Mouse (Mus musculus) heart, embryonic 13.5 days (tissue): ENCODE results near the gene Maml3. TPM values are rescaled to one million over a fixed set of nuclear protein-coding genes. Genes with fewer than 3 reads are reported as not detected.

Experiments
- ATAC-seq: fragments of 200-750 bp; cut with Nextera tagmentation; 2 replicates; pipeline ENCODE4 v1.8.0; 2017; ENCODE audit warnings: moderate TSS enrichment; ENCODE audit not compliant: insufficient number of reproducible peaks, low FRiP score, low TSS enrichment; ENCODE audit errors: extremely low read depth
- H3K27ac ChIP-seq: fragments of 300-500 bp; sonication (generic); replicated peaks from 2 replicates; pipeline ENCODE4 v1.5.1; 2015; ENCODE audit warnings: moderate library complexity, mild to moderate bottlenecking, inconsistent platforms
- H3K27me3 ChIP-seq: fragments of 300-500 bp; sonication (generic); replicated peaks from 2 replicates; pipeline ENCODE4 v1.6.1; 2015; ENCODE audit warnings: mild to moderate bottlenecking, inconsistent platforms
- H3K36me3 ChIP-seq: fragments of 300-500 bp; sonication (generic); 2 replicates; pipeline ENCODE4 v1.6.1; 2015; ENCODE audit warnings: mild to moderate bottlenecking, inconsistent platforms
- H3K4me1 ChIP-seq: fragments of 300-500 bp; sonication (generic); 2 replicates; pipeline ENCODE4 v1.6.1; 2015; ENCODE audit warnings: inconsistent platforms
- H3K4me2 ChIP-seq: fragments of 300-500 bp; sonication (generic); 2 replicates; pipeline ENCODE4 v1.6.1; 2015; ENCODE audit warnings: inconsistent platforms, mild to moderate bottlenecking, moderate library complexity
- H3K4me3 ChIP-seq: fragments of 300-500 bp; sonication (generic); 2 replicates; pipeline ENCODE4 v1.5.1; 2015; ENCODE audit warnings: moderate library complexity, mild to moderate bottlenecking, inconsistent platforms
- H3K9ac ChIP-seq: fragments of 300-500 bp; sonication (generic); 2 replicates; pipeline ENCODE4 v1.6.1; 2015; ENCODE audit warnings: inconsistent platforms, mild to moderate bottlenecking, moderate library complexity
- H3K9me3 ChIP-seq: fragments of 300-500 bp; sonication (generic); 2 replicates; pipeline ENCODE4 v1.6.1; 2016; ENCODE audit warnings: inconsistent platforms
- WGBS: fragments of 180-500 bp; shearing (Covaris S2); methylation state at CpG from one replicate; pipeline ENCODE4 v1.1.7; 2015; ENCODE audit warnings: mixed read lengths; 5-methylcytosine and 5-hydroxymethylcytosine counted together
- polyA plus RNA-seq: library from polyadenylated mRNA; unstranded; fragments of >200 nt; fragmentation: Nextera tagmentation; extraction: Ambion mirVana; gene quantifications from 2 replicates; pipeline ENCODE4 v1.2.1, GENCODE M21; 2015

The Maml3 gene
- polyA plus RNA-seq, 1 experiment from 2014 or later, result 2.1 TPM

GRCm38 (mm10) chr3:52043847-52044246 is 61.0 kb downstream of the Maml3 start:
- Histone ChIP-seq H3K27me3 (0 out of 2 replicates have a peak, but pooled peaks cover 3% of the 10 kb centered on the region), H3K4me3 (no peak overlapping the region), H3K27ac (no peak overlapping the region), H3K9ac (peak overlapping the region; percentile 71; the same call in 1 of the 2 replicates), H3K36me3 (no peaks in the 10 kb centered on the region), H3K9me3 (no peaks in the 10 kb centered on the region), H3K4me2 (no peak overlapping the region), H3K4me1 (peaks cover 52% of the 10 kb centered on the region)
- 57% methylated on average over 4 of the region's 4 CpGs for WGBS
- no peak for ATAC-seq

GRCm38 (mm10) chr3:52042680-52043079 is 62.2 kb downstream of the Maml3 start:
- H3K9me3 ChIP-seq, result no peaks in the 10 kb centered on the region
- H3K4me3 ChIP-seq, result no peak overlapping the region
- peaks cover 43% of the 10 kb centered on the region for H3K4me1 ChIP-seq
- H3K4me2 ChIP-seq, result no peak overlapping the region
- H3K9ac ChIP-seq, result no peak overlapping the region
- H3K27me3 ChIP-seq, result 0 out of 2 replicates have a peak, but pooled peaks cover 3% of the 10 kb centered on the region
- no peaks in the 10 kb centered on the region for H3K36me3 ChIP-seq
- no peak for ATAC-seq
- 69% methylated on average over 3 of the region's 3 CpGs for WGBS
- H3K27ac ChIP-seq, result no peak overlapping the region

- Histone ChIP-seq H3K4me3 (no peak overlapping the region), H3K4me1 (peaks cover 29% of the 10 kb centered on the region), H3K4me2 (no peak overlapping the region), H3K9me3 (no peaks in the 10 kb centered on the region), H3K9ac (no peak overlapping the region), H3K36me3 (no peaks in the 10 kb centered on the region), H3K27ac (no peak overlapping the region), H3K27me3 (0 out of 2 replicates have a peak, but pooled peaks cover 3% of the 10 kb centered on the region)
- WGBS, result 72% methylated on average over 7 of the region's 7 CpGs
- no peak for ATAC-seq
Observed at GRCm38 (mm10) chr3:52039958-52040357, 64.9 kb downstream of the Maml3 start.

- 69% methylated on average over 5 of the region's 5 CpGs for WGBS
- no peak for ATAC-seq
Observed at GRCm38 (mm10) chr3:52037260-52037659, 67.6 kb downstream of the Maml3 start.

DNA sequence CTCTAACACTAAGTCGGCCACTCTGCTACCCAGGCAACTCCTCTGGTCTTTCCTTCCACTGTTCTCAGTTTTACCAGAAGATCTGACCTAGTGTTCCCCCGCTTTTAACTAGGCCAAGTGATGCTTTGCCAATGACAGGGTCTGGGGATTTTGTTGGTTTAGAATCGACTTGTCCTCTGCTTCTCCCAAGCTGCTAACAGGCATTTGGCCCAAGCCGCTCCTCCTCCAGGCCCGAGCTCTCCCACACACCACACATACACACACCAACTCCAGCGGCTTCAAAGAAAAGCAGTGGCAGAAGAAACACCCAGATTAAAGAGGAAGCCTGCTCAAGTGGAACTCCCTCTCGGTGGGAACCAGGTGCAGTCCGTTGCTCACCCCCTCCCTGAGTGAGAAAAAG is 69.5 kb downstream of the Maml3 start:
- Histone ChIP-seq H3K36me3 (no peaks in the 10 kb centered on the region), H3K27me3 (no peaks in the 10 kb centered on the region), H3K4me2 (no peak overlapping the region), H3K4me1 (peaks cover 33% of the 10 kb centered on the region), H3K9me3 (no peaks in the 10 kb centered on the region), H3K4me3 (no peak overlapping the region), H3K9ac (peak overlapping the region; percentile 56), H3K27ac (no peak overlapping the region)
- 48% methylated on average over 8 of the region's 8 CpGs for WGBS
- no peak for ATAC-seq

More at GRCm38 (mm10) chr3:52037260-52037659, 67.6 kb downstream of the Maml3 start:
- Histone ChIP-seq H3K9ac (no peak overlapping the region), H3K27ac (no peak overlapping the region), H3K4me1 (peaks cover 26% of the 10 kb centered on the region), H3K36me3 (no peaks in the 10 kb centered on the region), H3K27me3 (0 out of 2 replicates have a peak, but pooled peaks cover 3% of the 10 kb centered on the region), H3K4me2 (no peak overlapping the region), H3K4me3 (no peak overlapping the region), H3K9me3 (no peaks in the 10 kb centered on the region)

DNA sequence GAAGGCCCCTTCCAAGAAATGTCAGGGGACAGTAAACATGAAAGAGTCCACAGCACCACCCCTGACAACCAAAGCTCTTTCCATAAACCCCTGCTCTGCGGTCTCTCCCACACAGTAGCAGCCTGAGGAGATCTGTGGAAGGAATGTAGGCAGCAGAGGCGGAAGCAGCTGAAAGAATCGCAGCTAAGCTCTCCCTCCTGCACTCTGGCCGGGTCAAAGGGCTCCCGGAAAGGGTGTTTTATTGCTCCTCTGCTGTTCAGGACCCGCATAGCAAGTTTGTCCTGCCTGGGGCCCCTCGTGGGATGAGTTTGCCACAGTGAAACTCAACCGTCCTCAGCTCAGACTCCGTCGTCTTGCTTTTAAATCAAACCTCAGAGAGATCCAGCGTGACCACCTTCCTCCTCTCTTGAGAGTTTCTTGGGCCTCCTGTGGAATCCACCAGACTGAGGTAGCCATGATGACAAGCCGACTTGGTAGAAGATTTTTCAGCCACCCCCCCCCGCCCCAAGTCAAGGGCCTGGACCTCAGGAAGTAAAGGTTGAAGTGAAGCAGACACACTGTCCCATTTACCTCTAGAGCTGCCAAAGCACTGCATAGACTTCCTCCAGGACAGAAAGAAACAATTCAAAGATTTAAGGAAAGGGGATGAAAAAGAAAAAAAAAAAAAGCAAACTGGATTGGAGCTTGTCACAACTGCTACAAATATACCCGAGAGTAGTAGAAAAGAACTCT is 70.9 kb downstream of the Maml3 start:
- ATAC-seq, result no peak
- H3K27ac ChIP-seq, result 0 out of 2 replicates have a peak overlapping the region, but pooled peaks have one; percentile 24
- no peak overlapping the region for H3K4me2 ChIP-seq
- H3K9me3 ChIP-seq, result no peaks in the 10 kb centered on the region
- H3K9ac ChIP-seq, result peak overlapping the region; percentile 61
- H3K4me3 ChIP-seq, result no peak overlapping the region
- WGBS, result 31% methylated on average over 14 of the region's 14 CpGs
- H3K27me3 ChIP-seq, result no peaks in the 10 kb centered on the region
- peaks cover 44% of the 10 kb centered on the region for H3K4me1 ChIP-seq
- H3K36me3 ChIP-seq, result no peaks in the 10 kb centered on the region

DNA sequence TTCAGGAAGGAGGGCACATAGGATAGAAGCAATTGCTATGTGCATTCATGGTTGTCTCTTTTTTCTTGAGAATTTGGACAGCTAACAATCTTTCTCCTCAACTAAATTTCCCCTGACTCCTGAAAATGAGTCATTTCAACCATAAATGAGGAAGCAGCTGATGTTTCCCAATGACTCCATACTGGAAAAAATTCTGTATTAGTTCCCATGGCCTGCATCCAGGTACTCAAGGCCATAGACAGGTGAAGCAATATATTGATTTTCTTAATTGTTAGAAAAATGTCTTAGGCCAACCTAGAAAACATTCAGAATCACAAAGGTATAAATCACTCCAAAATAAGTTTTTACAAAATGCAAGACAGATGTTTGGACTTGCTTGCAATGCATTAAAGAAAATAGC is 73.5 kb downstream of the Maml3 start:
- no peaks in the 10 kb centered on the region for H3K36me3 ChIP-seq
- no peak overlapping the region for H3K4me2 ChIP-seq
- peaks cover 44% of the 10 kb centered on the region for H3K4me1 ChIP-seq
- H3K27ac ChIP-seq, result no peak overlapping the region
- H3K27me3 ChIP-seq, result no peaks in the 10 kb centered on the region
- H3K4me3 ChIP-seq, result no peak overlapping the region
- no peak for ATAC-seq
- no peak overlapping the region for H3K9ac ChIP-seq
- H3K9me3 ChIP-seq, result no peaks in the 10 kb centered on the region

DNA sequence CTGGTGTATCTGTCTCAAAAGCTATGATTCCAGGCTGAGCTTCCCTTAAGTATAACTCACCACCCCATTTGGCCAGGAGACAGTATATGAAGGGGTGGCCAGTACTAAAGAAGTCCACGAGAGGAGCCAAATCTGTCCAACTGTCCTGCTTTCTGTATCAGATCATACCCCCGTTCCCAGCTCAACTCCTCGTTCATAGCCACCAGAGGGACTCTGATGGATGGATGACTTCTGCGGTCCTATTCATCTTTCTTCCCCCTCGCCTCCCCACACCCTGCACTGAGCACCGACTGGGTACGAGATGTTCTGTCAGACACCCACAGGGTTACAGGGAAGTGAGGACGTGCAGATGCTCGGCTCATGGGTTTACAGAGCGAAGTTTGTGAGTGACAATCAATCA is 74.8 kb downstream of the Maml3 start:
- H3K27ac ChIP-seq, result peak overlapping the region; percentile 45
- H3K27me3 ChIP-seq, result no peaks in the 10 kb centered on the region
- H3K9me3 ChIP-seq, result no peaks in the 10 kb centered on the region
- peak overlapping the region; percentile 72 for H3K9ac ChIP-seq
- 32% methylated on average over 10 of the region's 10 CpGs for WGBS
- H3K4me3 ChIP-seq, result peak overlapping the region; percentile 46
- H3K4me1 ChIP-seq, result peaks cover 36% of the 10 kb centered on the region
- ATAC-seq, result no peak
- no peaks in the 10 kb centered on the region for H3K36me3 ChIP-seq
- peak overlapping the region; percentile 70 for H3K4me2 ChIP-seq

DNA sequence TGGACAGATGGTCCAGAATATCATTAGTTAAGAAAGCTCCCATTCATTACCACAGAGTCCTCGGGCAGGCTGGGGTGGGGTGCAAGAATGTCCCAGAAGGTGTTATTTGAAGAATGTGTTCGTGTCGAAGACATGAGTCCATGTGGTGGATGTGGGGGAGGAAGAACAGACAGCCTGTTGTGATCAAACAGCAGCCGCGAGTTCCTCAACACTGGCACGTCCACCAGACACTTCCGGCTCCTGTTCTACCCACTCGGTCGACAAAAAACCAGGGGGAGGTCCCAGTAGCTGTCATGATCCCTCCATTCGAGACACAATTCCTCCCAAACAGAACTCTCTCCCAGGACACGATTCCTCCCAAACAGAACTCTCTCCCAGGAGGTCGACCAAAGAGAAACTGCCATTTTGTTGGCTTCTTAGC is 75.2 kb downstream of the Maml3 start:
- ATAC-seq, result no peak
- WGBS, result 24% methylated on average over 12 of the region's 12 CpGs
- H3K4me2 ChIP-seq, result peak overlapping the region; percentile 70
- H3K27ac ChIP-seq, result peak overlapping the region; percentile 45
- peak overlapping the region; percentile 72 for H3K9ac ChIP-seq
- no peaks in the 10 kb centered on the region for H3K36me3 ChIP-seq
- H3K4me3 ChIP-seq, result peak overlapping the region; percentile 46
- H3K27me3 ChIP-seq, result no peaks in the 10 kb centered on the region
- H3K9me3 ChIP-seq, result no peaks in the 10 kb centered on the region
- H3K4me1 ChIP-seq, result peaks cover 33% of the 10 kb centered on the region

- no peak overlapping the region for H3K4me3 ChIP-seq
- peaks cover 18% of the 10 kb centered on the region for H3K4me1 ChIP-seq
- no peaks in the 10 kb centered on the region for H3K27me3 ChIP-seq
- WGBS, result 69% methylated on average over 7 of the region's 7 CpGs
- no peaks in the 10 kb centered on the region for H3K9me3 ChIP-seq
- no peak for ATAC-seq
- no peak overlapping the region for H3K27ac ChIP-seq
- H3K36me3 ChIP-seq, result no peaks in the 10 kb centered on the region
- H3K4me2 ChIP-seq, result no peak overlapping the region
- H3K9ac ChIP-seq, result no peak overlapping the region
Observed at GRCm38 (mm10) chr3:52027972-52028371, 76.9 kb downstream of the Maml3 start.

- H3K36me3 ChIP-seq, result no peaks in the 10 kb centered on the region
- no peak overlapping the region for H3K9ac ChIP-seq
- no peaks in the 10 kb centered on the region for H3K9me3 ChIP-seq
- no peaks in the 10 kb centered on the region for H3K27me3 ChIP-seq
- peaks cover 7% of the 10 kb centered on the region; the same call in 1 of the 2 replicates for H3K4me1 ChIP-seq
- no peak overlapping the region for H3K4me2 ChIP-seq
- no peak overlapping the region for H3K4me3 ChIP-seq
- no peak for ATAC-seq
- no peak overlapping the region for H3K27ac ChIP-seq
- 53% methylated on average over 7 of the region's 7 CpGs for WGBS
Observed at GRCm38 (mm10) chr3:52022486-52022885, 82.4 kb downstream of the Maml3 start.

DNA sequence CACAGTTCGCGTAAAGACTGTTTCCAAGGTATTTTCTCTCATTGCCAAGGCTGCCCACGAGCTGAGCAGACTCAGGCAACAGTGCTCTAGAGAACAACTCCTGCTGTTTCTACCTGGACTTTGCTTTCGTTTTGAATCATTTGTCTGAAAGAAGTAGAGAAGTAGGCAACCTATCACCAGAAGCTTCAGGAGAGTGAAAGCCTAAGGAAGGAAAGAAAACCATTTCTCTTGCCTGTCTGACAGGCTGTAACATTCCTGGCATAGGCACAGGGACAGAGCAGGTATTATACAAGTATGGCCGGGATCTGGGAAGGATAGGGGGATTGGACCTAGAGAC is 86.8 kb downstream of the Maml3 start:
- WGBS, result 64% methylated on average over 5 of the region's 5 CpGs
- no peaks in the 10 kb centered on the region for H3K9me3 ChIP-seq
- peaks cover 15% of the 10 kb centered on the region; the same call in 1 of the 2 replicates for H3K4me1 ChIP-seq
- H3K4me3 ChIP-seq, result peak overlapping the region; percentile 37
- no peaks in the 10 kb centered on the region for H3K36me3 ChIP-seq
- no peak overlapping the region for H3K27ac ChIP-seq
- H3K9ac ChIP-seq, result no peak overlapping the region
- peak overlapping the region; percentile 64 for H3K4me2 ChIP-seq
- H3K27me3 ChIP-seq, result no peaks in the 10 kb centered on the region
- ATAC-seq, result no peak
